12 mouse cellular contexts compared by ENCODE assay signal in genomic region chr14:75878980-75879379, GRCm38 (mm10). TPM values are rescaled to one million over a fixed set of nuclear protein-coding genes. Genes with fewer than 3 reads are reported as not detected.
DNase-seq lines count a peak whose midpoint lies in the region; ATAC-seq and TF ChIP-seq lines count a peak whose summit lies in the region.
"Had no signal": no experiment of that assay in that cellular context is flagged by ENCODE, and none has a peak within 500 bp of the region (broad histone marks: within the 10 kb centered on the region; RNA-seq: fewer than 3 reads in every experiment).

No protein-coding gene starts in this region.

- H3K9ac ChIP-seq in ES-Bruce4 (ENCODE audit: low read depth, poor library complexity, severe bottlenecking) = no peak overlapping the region
- no peak overlapping the region for H3K9ac ChIP-seq in forebrain, embryonic 16.5 days (replicated peaks; ENCODE audit: low read depth, low read length)
- H3K9ac ChIP-seq in midbrain, embryonic 13.5 days (replicated peaks) = no peak overlapping the region
- H3K9ac ChIP-seq in stomach, postnatal 0 days (ENCODE audit: low read length) = no peak overlapping the region

- peak; percentile 49; the same call in 1 of the 2 replicates for ATAC-seq in forebrain, embryonic 16.5 days
- peak; percentile 41; the same call in 1 of the 2 replicates for ATAC-seq in midbrain, embryonic 13.5 days
- no peak for ATAC-seq in stomach, postnatal 0 days (ENCODE audit: low FRiP score, low TSS enrichment)
- no peak for ATAC-seq in granulocyte monocyte progenitor cell, adult 5-6 weeks (replicated peaks; ENCODE audit: poor library complexity, severe bottlenecking)
- ATAC-seq: lung, postnatal 0 days had no signal

- peak; percentile 79 for DNase-seq in brain, embryonic 14.5 days (ENCODE audit: low read depth)
- no peak for DNase-seq in stomach, postnatal 0 days (ENCODE audit: low spot score)
- DNase-seq in thymus, postnatal 14 days = no peak
- DNase-seq in ovary, postnatal 10 days (ENCODE audit: low spot score) = no peak
- DNase-seq: heart, adult 11 months; liver had no signal

- no peaks in the 10 kb centered on the region for H3K9me3 ChIP-seq in ES-Bruce4 (replicated peaks; ENCODE audit: control insufficient read depth, insufficient read depth, low read length, poor library complexity, severe bottlenecking)
- H3K9me3 ChIP-seq in forebrain, embryonic 16.5 days (ENCODE audit: control insufficient read depth, low read length) = no peaks in the 10 kb centered on the region
- no peaks in the 10 kb centered on the region for H3K9me3 ChIP-seq in midbrain, embryonic 13.5 days
- H3K9me3 ChIP-seq in stomach, postnatal 0 days (ENCODE audit: control insufficient read depth, low read length) = no peaks in the 10 kb centered on the region

- H3K27ac ChIP-seq in ES-Bruce4 (ENCODE audit: insufficient read depth, low read length) = no peak overlapping the region
- H3K27ac ChIP-seq in forebrain, embryonic 16.5 days (ENCODE audit: low read length) = no peak overlapping the region
- peak overlapping the region; percentile 53 for H3K27ac ChIP-seq in midbrain, embryonic 13.5 days
- no peak overlapping the region for H3K27ac ChIP-seq in stomach, postnatal 0 days (replicated peaks)

- no peak for TF ChIP-seq CTCF in ES-Bruce4 (IDR thresholded peaks at IDR 0.05; ENCODE audit: low read depth, low read length)
- TF ChIP-seq CTCF in brain, embryonic 14.5 days (IDR thresholded peaks at IDR 0.05; ENCODE audit: borderline replicate concordance, extremely low read depth, insufficient read depth, insufficient read length) = no peak
- TF ChIP-seq CTCF in stomach, postnatal 0 days (IDR thresholded peaks at IDR 0.05; ENCODE audit: low read depth) = no peak

- no peak for TF ChIP-seq POLR2A in ES-Bruce4 (IDR thresholded peaks at IDR 0.05; ENCODE audit: insufficient read depth, low read length)
- no peak for TF ChIP-seq POLR2A in brain, embryonic 14.5 days (IDR thresholded peaks at IDR 0.05; ENCODE audit: borderline replicate concordance, extremely low read depth, insufficient read depth, insufficient read length, poor library complexity, severe bottlenecking)

- H3K4me1 ChIP-seq in ES-Bruce4 (ENCODE audit: control insufficient read depth, insufficient read depth, low read length) = peaks cover 6% of the 10 kb centered on the region
- peaks cover 20% of the 10 kb centered on the region for H3K4me1 ChIP-seq in forebrain, embryonic 16.5 days (replicated peaks; ENCODE audit: control insufficient read depth, insufficient read depth, low read length)
- peaks cover 32% of the 10 kb centered on the region for H3K4me1 ChIP-seq in midbrain, embryonic 13.5 days (replicated peaks)
- no peaks in the 10 kb centered on the region for H3K4me1 ChIP-seq in stomach, postnatal 0 days (replicated peaks; ENCODE audit: control insufficient read depth, insufficient read depth)

- H3K4me3 ChIP-seq in ES-Bruce4 (ENCODE audit: low read depth, low read length) = peak overlapping the region; percentile 4; the same call in 1 of the 2 replicates
- H3K4me3 ChIP-seq in forebrain, embryonic 16.5 days (replicated peaks; ENCODE audit: low read length) = no peak overlapping the region
- no peak overlapping the region for H3K4me3 ChIP-seq in midbrain, embryonic 13.5 days (replicated peaks)
- H3K4me3 ChIP-seq in stomach, postnatal 0 days (ENCODE audit: low read depth, low read length) = no peak overlapping the region

- H3K36me3 ChIP-seq in ES-Bruce4 (ENCODE audit: control insufficient read depth, insufficient read depth, low read length, poor library complexity, severe bottlenecking) = no peaks in the 10 kb centered on the region
- no peaks in the 10 kb centered on the region for H3K36me3 ChIP-seq in forebrain, embryonic 16.5 days (ENCODE audit: control insufficient read depth, insufficient read depth)
- no peaks in the 10 kb centered on the region for H3K36me3 ChIP-seq in midbrain, embryonic 13.5 days
- H3K36me3 ChIP-seq in stomach, postnatal 0 days (ENCODE audit: control insufficient read depth, insufficient read depth, low read length) = no peaks in the 10 kb centered on the region

- H3K27me3 ChIP-seq in ES-Bruce4 (ENCODE audit: control insufficient read depth, insufficient read depth, low read length, poor library complexity, severe bottlenecking) = no peaks in the 10 kb centered on the region
- no peaks in the 10 kb centered on the region for H3K27me3 ChIP-seq in forebrain, embryonic 16.5 days (replicated peaks; ENCODE audit: control insufficient read depth, insufficient read depth, low read length)
- H3K27me3 ChIP-seq in midbrain, embryonic 13.5 days = no peaks in the 10 kb centered on the region
- H3K27me3 ChIP-seq in stomach, postnatal 0 days (ENCODE audit: control insufficient read depth, insufficient read depth, low read length) = no peaks in the 10 kb centered on the region
- H3K27me3 ChIP-seq: CH12.LX had no signal

- WGBS in forebrain, embryonic 16.5 days = 14% methylated on average over 8 of the region's 8 CpGs
- 12% methylated on average over 8 of the region's 8 CpGs for WGBS in midbrain, embryonic 13.5 days
- 30% methylated on average over 8 of the region's 8 CpGs for WGBS in stomach, postnatal 0 days

- no peak for TF ChIP-seq EP300 in ES-Bruce4 (IDR thresholded peaks at IDR 0.05; ENCODE audit: insufficient read depth, low read depth, low read length)
- no peak for TF ChIP-seq EP300 in stomach, postnatal 0 days (optimal IDR thresholded peaks at IDR 0.05)

- no peak overlapping the region for H3K4me2 ChIP-seq in forebrain, embryonic 16.5 days (ENCODE audit: low read length)
- peak overlapping the region; percentile 15; the same call in 1 of the 2 replicates for H3K4me2 ChIP-seq in midbrain, embryonic 13.5 days (replicated peaks)
- H3K4me2 ChIP-seq in stomach, postnatal 0 days (replicated peaks; ENCODE audit: low read depth) = no peak overlapping the region

RNA-seq across cellular contexts. Expression of gene Tpt1, which starts 34.1 kb away (rescaled TPM):
- 3,060 and 3,539 TPM in 2 replicates for polyA plus RNA-seq in ES-Bruce4 (2011; ENCODE audit: insufficient read depth, insufficient read length, low read depth, missing spikeins)
- 1,780 and 1,905 TPM in 2 replicates for polyA plus RNA-seq in brain, embryonic 14.5 days (2012; rRNA removed)
- polyA plus RNA-seq in forebrain, embryonic 16.5 days (2015; fragmentation: Nextera tagmentation; extraction: Ambion mirVana) = 740 and 764 TPM in 2 replicates
- 876 and 886 TPM in 2 replicates for polyA plus RNA-seq in midbrain, embryonic 13.5 days (2015; fragmentation: Nextera tagmentation; extraction: Ambion mirVana)
- 1,101 and 1,127 TPM in 2 replicates for polyA plus RNA-seq in stomach, postnatal 0 days (2015; fragmentation: Nextera tagmentation; extraction: Ambion mirVana)
- 4,580 and 4,737 TPM in 2 replicates for total RNA-seq in granulocyte monocyte progenitor cell, adult 5-6 weeks (2014; fragmentation: Nextera tagmentation)
- 844 and 942 TPM in 2 replicates for total RNA-seq in granulocyte monocyte progenitor cell, adult 5-6 weeks (2017)

Comparison
In these comparisons a context has a peak if more than half of its experiments do, and no peak if none do; other contexts are left out.
1. ATAC-seq: peak in forebrain, embryonic 16.5 days (single experiment) and midbrain, embryonic 13.5 days (single experiment); none in stomach, postnatal 0 days (single experiment) and granulocyte monocyte progenitor cell, adult 5-6 weeks (single experiment).